Mouse (Mus musculus) gastrocnemius, postnatal 36 days (tissue): ENCODE results near the gene Nwd1. TPM values are rescaled to one million over a fixed set of nuclear protein-coding genes. Genes with fewer than 3 reads are reported as not detected.
A peak's percentile ranks its signal among the peaks of the same experiment; 100 is the strongest.
"Not testable (repeated sequence)": the region's sequence is repeated elsewhere in the genome, so short reads cannot be mapped to it uniquely, and the experiment has no call there.

Experiments
- DNase-seq, 2 experiments: peaks; one replicate each; pipeline ENCODE4 v3.0.0; 2022
- intact Hi-C: fragments of 180-260 bp; cut with DNase I; formaldehyde crosslinking; loops from one replicate; pipeline ENCODE4 v1.15.1; 2025
- long read RNA-seq, 2 experiments: library from polyadenylated mRNA; stranded (forward); transcript quantifications; one replicate each; pipeline ENCODE4 v2.0.0; 2021
- total RNA-seq, 2 experiments: library from RNA; stranded (reverse); gene quantifications; 2 replicates each; pipeline ENCODE4 v1.2.3; 2021

Nwd1 gene
- under 1 TPM; 0.41 to 0.54 TPM for total RNA-seq
- long read RNA-seq, experiment 1, partial matches to known transcripts: 0 of 3 reads
- long read RNA-seq, experiment 1, other reads (novel, unspliced or antisense): 3 of 3 reads
- long read RNA-seq, experiment 2, partial matches to known transcripts: 0 of 2 reads
- long read RNA-seq, experiment 2, other reads (novel, unspliced or antisense): 2 of 2 reads

DNA sequence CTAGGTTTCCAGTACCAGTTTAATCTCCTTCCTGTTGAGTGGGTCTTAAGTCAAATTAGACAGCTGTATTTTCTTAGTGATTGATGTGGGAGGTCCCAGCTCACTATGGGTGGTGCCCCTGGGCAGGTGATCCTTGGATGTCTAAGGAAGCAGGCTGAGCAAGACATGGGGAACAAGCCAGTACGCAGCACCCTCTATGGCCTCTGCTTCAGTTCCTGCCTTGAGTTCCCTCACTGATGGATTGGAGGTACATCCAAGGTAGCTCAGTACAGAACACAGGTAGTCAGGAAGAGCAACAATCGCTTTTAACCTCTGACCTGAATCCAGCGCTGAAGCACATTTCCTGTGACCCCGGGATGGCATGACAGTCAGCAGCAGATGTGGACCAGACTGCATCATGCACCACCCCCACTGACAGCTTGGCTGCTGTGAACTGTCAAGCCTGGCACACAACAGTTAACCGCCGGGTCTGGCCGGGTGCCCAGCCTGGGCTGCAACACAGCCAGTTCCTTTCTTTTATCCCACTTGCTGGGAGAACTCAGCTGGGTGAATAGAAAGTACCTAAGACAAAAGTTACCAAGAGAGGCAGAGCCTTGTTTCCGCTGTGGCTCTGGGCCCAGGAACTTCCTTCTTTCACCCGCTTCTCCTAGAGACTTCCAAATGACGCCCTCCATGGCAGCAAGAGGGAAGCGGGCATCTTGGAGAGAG lies at the start of gene Nwd1:
Gene Nwd1 (plus strand): TSS at position 652 of the 708 bp plus-strand sequence.
- intact Hi-C loops: no loop called here

DNA sequence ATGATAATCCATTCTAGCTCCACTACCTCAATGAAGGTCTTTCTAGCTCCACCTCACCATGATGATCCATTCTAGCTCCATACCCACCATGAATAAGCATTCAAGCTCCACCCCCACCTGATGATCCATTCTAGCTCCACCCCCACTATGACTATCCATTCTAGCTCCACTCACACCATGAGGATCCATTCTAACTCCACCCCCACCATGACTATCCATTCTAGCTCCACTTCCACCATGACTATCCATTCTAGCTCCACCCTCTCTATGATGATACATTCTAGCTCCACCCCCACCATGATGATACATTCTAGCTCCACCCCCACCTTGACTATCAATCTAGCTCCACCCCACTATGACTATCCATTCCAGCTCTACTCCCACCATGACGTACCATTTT lies 3.6 kb upstream of the Nwd1 start:
- intact Hi-C loops: no loop called here
- DNase-seq: no peak

More for the DNA sequence above, at the start of gene Nwd1:
- DNase-seq: peak; percentile 33 to 57

DNA sequence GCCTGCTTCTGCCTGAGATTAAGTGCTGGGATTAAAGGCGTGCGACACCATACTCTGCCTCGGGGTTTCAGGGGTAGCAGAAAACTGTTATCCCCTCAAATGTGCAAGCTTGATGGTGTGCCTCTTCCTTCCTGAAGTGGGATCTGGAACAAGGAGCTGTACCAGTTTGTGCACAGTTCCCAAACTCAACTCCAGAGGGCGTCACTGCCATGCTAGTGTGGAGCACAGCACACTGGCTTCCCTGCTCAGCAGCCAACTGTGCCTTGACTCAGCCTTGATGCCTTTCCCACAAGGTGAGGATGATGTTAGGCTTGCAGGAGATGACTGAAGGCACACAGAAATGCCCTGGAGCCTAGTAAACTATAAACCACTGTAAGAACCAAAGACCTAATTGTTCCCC lies 1.9 kb upstream of the Nwd1 start:
- DNase-seq: no peak
- intact Hi-C loops: no loop called here

DNA sequence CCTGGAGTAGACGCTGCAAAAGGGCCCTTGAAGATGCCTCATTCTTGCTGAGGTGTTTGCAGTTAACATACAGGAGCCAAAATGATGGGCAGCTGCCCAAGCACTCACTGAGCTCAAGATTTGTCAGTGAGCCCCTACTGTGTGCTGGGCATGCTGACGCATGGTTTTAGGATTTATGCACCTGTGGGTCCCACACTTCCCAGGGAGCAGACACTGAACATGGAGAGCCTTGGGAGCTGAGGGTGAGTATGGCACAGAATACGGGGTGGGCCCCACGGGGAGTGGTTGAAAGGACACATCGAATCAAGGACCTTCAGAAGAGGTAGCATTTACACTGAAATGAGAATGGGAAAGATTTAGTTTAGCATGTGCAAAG lies 245 bp downstream of the Nwd1 start:
- no peak for DNase-seq
- intact Hi-C loops: no loop called here

DNA sequence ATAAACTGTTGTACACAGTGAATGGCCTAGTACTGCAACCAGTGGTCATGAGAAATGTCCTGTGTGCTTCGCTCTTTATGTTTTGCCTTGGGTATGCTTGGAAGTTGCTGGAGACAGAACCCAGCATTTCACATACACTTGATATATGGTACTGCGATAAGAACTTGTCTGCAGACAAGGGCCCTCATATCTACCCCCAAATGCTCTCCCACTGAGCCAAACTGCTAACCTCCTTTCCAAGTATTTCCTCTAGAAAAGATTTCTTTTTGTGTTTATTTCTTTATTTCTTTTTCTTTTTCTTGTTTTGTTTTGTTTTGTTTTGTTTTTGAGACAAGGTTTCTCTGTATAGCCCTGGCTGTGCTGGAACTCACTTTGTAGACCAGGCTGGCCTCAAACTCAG lies 4.2 kb downstream of the Nwd1 start:
- intact Hi-C loops: no loop called here
- DNase-seq: no peak

DNA sequence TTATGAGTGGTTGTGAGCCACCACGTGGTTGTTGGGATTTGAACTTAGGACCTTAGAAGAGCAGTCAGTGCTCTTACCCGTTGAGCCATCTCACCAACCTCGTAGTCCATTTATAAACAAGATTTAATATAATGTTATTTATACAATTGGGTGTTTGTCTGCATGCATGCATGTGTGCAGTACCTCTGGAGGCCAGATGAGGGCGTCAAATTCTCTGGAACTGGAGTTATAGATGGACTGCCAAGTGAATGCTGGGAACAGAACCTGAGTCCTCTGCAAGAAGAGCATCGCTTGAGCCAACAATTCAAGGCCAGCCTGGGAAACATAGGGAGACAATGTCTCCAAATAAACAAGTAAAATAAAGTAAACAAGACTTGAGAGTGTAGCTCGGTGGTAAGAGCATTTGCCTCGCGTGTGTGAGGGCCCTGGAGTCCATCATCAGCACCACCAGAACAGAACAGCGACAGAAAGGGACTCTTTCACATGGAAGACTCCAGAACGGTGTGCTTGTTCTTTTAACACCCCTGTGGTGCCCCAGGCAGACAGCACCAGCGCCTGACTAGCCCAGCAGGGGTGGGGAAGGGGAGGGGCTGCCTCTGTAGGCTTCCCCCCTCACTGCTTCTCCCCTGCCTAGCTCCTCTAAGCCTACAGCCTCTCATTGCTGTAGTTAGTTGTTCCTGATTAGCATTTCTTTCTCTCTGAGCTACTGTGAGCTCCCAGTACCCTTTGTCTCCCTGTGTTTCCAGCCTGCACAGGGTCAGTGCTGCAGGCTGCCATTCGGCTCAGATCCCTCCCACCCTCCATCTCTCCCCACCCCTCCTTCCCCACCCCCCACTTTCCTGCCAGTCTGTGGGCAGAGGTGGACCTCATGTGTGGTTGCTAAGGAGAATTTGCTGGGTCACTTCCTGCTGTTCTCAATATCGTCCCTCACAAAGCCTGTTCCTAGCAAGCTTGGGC lies 8.3 kb downstream of the Nwd1 start:
- no peak for DNase-seq
- intact Hi-C loops: no loop called here

DNA sequence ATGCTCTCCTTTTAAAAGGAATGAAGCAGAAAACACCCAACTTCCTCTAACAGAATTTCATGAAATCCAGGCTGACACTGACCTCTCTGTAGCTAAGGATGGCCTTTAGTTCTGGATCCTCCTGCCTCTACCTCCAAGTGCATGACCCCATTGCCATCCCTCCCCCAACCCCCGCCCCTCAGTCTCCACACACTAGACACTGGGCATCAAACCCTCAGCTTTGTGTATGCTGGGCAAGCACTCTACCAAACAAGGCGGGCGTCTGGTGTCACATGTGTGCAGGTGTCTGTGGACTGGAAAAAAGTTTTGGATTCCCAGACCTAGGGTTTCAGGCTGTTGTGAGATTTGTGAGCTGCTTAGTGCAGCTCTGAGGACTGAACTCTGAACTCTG lies 9.0 kb downstream of the Nwd1 start:
- no peak for DNase-seq
- intact Hi-C loops: no loop called here

DNA sequence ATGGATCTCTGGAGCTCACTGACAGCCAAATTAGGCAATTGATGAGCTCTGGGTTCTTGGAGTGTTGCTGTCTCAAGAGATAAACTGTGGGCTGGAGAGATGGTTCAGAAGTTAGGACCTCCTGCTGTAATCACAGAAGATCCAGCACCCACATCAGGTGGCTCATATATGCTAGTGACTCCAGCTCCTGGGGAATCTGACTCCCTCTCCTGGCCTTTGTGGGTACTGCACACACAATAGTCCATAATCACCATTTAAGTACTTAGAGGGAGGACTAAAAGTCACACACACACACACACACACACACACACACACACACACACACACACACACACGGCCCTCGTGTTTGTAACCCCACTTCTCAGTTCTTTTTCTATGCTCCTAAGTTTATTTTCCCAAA lies 13.5 kb downstream of the Nwd1 start:
- DNase-seq: no peak

DNA sequence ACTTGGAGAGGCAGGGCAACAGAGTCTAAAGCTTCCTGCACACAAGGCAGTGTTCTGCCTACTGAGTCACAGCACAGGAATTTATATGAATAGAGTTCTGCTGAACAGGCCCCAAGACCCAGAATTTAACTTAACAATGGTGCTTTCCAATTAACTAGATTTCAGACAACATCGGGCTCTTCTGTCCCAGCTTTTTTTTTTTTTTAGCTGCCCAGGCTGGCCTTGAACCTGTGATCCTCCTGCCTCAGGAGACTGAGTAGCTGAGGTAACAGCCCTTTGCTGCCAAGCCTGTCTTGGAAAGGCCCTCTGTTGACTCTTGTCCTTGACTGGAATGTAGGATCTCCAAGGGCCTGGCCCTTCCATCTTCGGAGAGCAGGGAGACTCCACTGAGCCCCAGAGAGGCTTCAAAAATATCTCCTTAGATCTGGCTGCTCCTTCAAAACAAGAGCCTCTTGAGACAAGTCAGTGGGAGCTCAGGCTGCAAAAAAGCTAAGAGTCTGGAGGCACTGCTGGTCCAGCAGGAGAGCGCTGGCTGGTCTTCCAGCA lies 17.7 kb downstream of the Nwd1 start:
- no peak for DNase-seq

More for the DNA sequence above, 13.5 kb downstream of the Nwd1 start:
- intact Hi-C loops: no loop called here

DNA sequence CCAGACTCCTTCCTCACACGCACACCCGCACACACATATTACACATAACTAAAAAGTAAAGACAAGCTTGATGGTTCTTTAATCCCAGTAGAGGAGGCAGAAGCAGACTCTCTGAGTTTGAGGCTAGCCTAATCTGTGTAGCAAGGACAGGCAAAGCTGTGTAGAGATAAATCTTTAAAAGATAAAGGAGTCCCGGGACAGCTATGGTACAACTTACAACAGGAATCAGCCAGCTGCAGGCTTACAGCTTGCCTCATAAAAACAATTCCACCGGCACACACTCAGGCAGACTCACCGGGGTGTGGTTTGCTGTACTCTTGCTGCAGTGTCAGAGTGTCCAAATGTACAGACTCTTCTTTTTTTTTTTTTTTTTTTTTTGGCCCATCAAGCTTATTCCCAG lies 18.2 kb downstream of the Nwd1 start:
- intact Hi-C loops: no loop called here
- DNase-seq: no peak

More for the DNA sequence above, 17.7 kb downstream of the Nwd1 start:
- intact Hi-C loops: no loop called here

DNA sequence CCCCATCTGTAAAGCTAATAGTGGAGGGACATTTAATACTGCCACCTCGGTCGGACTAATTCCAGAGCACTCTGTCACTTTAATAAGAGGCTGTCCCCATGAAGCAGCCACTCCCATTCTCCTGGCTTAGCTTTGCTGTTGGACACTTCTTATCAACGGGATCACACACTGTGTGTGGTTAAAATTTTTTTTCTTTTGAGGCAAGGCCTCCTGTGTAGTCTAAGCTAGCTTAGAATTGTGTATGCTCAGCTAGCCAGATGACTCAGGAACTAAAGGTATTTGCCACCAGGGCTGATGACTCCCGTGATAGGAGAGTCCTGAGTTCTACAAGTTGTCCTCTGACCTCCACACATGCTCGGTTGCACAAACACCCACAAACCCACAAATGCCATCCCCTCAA lies 18.9 kb downstream of the Nwd1 start:
- no peak for DNase-seq
- intact Hi-C loops: no loop called here

DNA sequence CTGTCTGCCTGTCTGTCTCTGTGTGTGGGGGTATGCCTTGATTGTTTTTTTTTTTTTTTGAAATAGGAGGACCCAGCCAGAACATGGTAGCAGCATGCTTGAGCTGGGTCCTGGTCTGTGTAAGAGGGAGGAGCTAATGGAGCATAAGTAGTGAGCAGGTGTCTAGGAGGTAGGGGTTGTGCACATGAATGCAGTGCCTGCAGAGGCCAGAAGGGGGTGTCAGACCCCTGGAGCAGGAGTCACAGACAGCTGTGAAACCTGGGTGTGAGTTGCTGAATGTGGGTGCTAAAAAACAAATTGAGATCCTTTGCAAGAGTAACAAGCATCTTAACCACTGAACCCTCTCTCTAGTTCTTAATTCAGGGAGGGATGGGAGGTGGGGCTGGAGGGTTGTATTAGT lies 22.4 kb downstream of the Nwd1 start:
- intact Hi-C loops: no loop called here
- DNase-seq: no peak

DNA sequence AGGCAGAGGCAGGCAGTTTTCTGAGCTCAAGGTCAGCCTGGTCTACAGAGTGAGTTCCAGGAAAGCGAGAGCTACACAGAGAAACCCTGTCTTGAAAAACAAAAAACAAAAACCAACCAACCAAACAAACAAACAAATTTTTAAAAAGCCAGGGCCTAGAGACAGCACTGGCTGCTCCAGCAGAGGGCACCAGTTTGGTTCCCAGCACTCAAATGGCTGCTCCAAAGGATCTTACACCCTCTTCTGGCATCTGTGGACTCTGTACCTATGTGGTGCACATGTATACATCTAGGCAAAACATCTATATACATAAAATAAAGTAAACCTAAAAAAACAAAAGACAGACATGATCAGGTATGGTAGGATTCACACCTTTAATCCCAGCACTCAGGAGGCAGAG lies 26.3 kb downstream of the Nwd1 start:
- no peak for DNase-seq
- intact Hi-C loops: no loop called here

DNA sequence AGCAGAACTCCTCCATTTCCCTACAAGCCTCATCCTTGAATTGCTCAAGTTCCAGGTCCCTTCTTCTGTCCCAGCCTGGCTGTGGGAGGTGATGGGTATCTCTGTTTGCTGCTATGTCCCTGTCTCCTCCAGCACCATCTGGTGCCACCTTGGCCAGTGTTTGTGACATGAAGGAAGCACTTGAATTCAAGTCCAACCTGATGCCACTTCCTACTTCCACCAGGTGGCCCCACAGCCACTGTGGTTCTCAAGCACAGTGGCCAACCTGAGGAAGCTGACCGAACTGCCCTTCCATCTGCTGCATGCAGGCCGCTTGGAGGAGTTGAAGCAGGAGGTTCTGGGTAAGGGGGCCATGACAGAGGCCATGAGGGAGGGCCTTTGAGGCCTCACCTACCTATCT lies 27.7 kb downstream of the Nwd1 start:
- no peak for DNase-seq
- intact Hi-C loops: no loop called here

DNA sequence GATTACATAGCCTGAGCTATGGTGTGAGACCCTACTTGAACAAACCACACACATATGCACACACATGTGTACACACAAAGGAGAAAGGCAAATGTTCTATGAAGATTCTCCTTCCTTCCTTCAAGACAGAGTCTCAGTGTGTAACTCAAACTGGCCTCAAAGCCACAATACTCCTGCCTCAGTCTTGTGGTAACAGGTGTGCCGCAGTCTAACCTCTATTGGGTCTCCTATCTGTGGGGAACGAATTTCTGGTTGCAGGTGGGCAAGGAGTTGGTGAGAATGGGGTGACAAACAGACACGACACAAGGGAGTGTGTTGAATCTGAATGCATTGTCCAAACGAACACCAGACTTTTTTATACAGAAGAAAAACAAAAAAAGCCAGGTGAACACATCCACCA lies 29.9 kb downstream of the Nwd1 start:
- intact Hi-C loops: no loop called here
- DNase-seq: no peak

DNA sequence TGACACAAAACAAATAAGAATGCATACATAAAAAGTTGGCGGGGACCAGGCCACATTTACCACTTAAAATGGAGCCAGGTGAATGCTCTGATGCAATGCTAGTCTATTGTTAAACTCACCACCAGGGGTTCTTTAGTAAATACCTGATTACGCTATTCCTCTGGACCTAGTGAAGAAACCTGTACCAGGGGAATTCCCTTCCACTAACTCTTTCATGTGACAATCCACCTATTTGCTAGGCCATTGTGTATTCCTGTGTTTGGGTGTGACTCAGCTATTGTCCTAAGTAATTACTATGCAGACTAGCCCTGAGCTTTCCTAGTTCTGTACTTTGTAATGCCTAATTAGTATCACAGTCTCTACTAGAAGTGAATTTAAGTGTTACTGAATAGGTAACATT lies 30.3 kb downstream of the Nwd1 start:
- DNase-seq, intact Hi-C loops: not testable (repeated sequence)

DNA sequence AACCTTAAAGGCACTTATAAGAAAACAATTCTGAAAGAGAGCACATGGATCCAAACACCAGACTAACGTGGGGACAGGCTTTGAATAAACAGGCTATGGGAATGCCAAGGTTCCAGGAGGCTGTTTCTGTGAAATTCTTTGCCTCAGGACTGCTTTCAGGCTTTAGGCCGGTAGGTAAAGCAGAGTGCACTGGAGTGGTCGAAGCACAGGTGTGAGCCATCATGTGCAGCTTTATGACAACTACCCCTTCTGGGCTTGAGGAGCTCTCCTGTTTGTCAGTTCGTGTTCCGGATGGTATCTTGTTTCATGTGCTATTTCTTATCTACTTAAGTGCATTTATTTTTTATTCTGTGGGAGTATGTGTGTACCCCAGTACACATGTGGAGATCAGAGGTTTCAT lies 30.8 kb downstream of the Nwd1 start:
- intact Hi-C loops: no loop called here
- no peak for DNase-seq

DNA sequence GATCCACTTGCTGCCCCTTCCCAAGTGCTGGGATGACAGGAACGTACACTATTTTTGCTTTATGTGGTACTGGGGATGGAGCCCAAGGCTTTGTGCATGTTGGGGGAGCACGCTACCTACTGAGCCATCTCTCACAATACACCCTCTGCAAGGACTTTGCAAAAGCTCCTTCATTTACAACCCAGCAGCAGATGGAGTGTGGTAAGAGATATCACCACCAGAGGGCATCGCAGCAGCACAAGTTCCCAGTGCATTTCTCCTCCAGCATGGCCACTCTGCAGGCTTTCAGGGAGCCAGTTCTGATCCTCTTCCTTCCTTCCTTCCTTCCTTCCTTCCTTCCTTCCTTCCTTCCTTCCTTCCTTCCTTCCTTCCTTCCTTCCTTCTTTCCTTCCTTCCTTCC lies 33.6 kb downstream of the Nwd1 start:
- intact Hi-C loops: loop anchor here (1.0 kb wide), 1 partner anchor 66 kb away; no protein-coding TSS in a partner anchor
- DNase-seq: peak; percentile 16 to 24

DNA sequence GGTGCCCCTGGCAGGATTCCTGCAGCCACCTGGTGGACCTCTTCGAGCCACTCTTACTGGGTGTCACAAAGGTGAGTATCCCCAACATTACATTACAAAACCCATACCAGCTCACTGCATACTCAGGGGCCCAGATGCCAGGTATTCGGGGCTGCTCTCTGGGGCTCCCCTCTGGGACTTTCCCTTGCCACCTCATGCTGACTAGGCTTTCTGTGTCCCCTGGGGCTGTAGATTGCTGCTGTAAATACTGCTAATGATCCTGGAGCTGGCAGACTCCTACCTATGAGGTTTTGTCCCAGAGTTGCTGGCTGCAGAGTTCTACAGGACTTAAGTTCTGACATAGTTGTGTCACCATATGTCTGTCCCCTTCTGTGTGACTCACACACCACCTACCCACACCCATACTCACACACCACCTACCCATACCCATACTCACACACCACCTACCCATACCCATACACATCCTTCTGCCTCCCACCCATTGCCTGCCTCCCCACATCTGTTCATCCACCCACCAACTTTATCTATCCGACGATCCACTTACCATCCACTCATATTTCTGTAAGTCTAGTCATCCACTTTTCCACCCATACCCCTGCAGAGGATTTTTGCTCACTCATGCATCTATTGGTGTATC lies 35.7 kb downstream of the Nwd1 start:
- DNase-seq: no peak
- intact Hi-C loops: no loop called here

DNA sequence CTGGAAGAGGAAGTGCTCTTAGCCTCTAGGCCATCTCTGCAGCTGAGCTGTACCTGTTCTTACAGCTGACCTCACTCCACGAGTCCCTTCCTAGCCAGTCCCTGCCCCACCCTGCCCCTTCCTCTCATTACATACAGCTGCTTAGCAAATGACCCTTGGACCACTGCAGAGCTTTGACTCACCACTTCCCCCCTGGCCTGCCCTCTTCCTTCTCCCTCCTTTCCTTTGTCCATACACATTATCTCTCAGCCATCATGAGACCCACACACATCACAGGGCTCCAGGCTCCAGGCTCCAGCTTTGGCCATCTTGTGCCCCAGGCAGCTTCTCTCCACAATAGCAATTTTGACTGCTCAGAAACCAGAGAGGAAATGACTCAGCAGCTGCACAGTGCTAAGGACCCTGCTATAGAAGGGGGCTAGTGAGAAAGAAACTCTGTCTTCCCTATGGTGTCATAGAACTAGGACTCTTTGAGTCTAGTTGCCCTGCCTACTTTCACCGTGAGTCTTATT lies 36.6 kb downstream of the Nwd1 start:
- intact Hi-C loops: no loop called here
- no peak for DNase-seq
